Mouse (Mus musculus) intestine, embryonic 15.5 days (tissue): ENCODE results near the gene Stum. TPM values are rescaled to one million over a fixed set of nuclear protein-coding genes. Genes with fewer than 3 reads are reported as not detected.

ENCODE experiments used
- ATAC-seq: fragments of 200-750 bp; cut with Nextera tagmentation; 2 replicates; pipeline ENCODE4 v1.8.0; 2017; ENCODE audit warnings: moderate TSS enrichment, moderate library complexity
- H3K27ac ChIP-seq: fragments of 300-500 bp; sonication (generic); 2 replicates; pipeline ENCODE4 v1.5.1; 2015; ENCODE audit warnings: mild to moderate bottlenecking, inconsistent platforms
- H3K27me3 ChIP-seq: fragments of 300-500 bp; sonication (generic); replicated peaks from 2 replicates; pipeline ENCODE4 v1.6.1; 2015; ENCODE audit warnings: inconsistent platforms
- H3K36me3 ChIP-seq: fragments of 300-500 bp; sonication (generic); 2 replicates; pipeline ENCODE4 v1.6.1; 2015; ENCODE audit warnings: inconsistent platforms
- H3K4me1 ChIP-seq: fragments of 300-500 bp; sonication (generic); replicated peaks from 2 replicates; pipeline ENCODE4 v1.6.1; 2015; ENCODE audit warnings: inconsistent platforms
- H3K4me2 ChIP-seq: fragments of 300-500 bp; sonication (generic); replicated peaks from 2 replicates; pipeline ENCODE4 v1.6.1; 2015; ENCODE audit warnings: mild to moderate bottlenecking, inconsistent platforms
- H3K4me3 ChIP-seq: fragments of 300-500 bp; sonication (generic); replicated peaks from 2 replicates; pipeline ENCODE4 v1.5.1; 2015; ENCODE audit warnings: inconsistent platforms
- H3K9ac ChIP-seq: fragments of 300-500 bp; sonication (generic); 2 replicates; pipeline ENCODE4 v1.6.1; 2015; ENCODE audit warnings: inconsistent platforms
- H3K9me3 ChIP-seq: fragments of 300-500 bp; sonication (generic); 2 replicates; pipeline ENCODE4 v1.6.1; 2016; ENCODE audit warnings: inconsistent platforms
- WGBS: fragments of 180-500 bp; shearing (Covaris S2); methylation state at CpG from one replicate; pipeline ENCODE4 v1.1.7; 2015; 5-methylcytosine and 5-hydroxymethylcytosine counted together
- polyA plus RNA-seq: library from polyadenylated mRNA; unstranded; fragments of >200 nt; fragmentation: Nextera tagmentation; extraction: Ambion mirVana; gene quantifications from 2 replicates; pipeline ENCODE4 v1.2.1, GENCODE M21; 2015

Stum gene
- polyA plus RNA-seq, 1 experiment from 2014 or later = 1.4 TPM

GRCm38 (mm10) chr1:180407727-180408719 is 75.3 kb downstream of the Stum start:
- no peak for ATAC-seq
- 69% methylated on average over 18 of the region's 18 CpGs for WGBS
- Histone ChIP-seq H3K9ac (no peak overlapping the region), H3K36me3 (no peaks in the 10 kb centered on the region), H3K4me3 (no peak overlapping the region), H3K27ac (peak overlapping the region; percentile 32; the same call in 1 of the 2 replicates), H3K9me3 (no peaks in the 10 kb centered on the region), H3K4me2 (peak overlapping the region; percentile 50; the same call in 1 of the 2 replicates), H3K4me1 (peaks cover 49% of the 10 kb centered on the region), H3K27me3 (no peaks in the 10 kb centered on the region)

GRCm38 (mm10) chr1:180407171-180407671 is 76.1 kb downstream of the Stum start:
- ATAC-seq = peak; percentile 69
- H3K9ac ChIP-seq = peak overlapping the region; percentile 40; the same call in 1 of the 2 replicates
- 20% methylated on average over 16 of the region's 16 CpGs for WGBS
- H3K9me3 ChIP-seq = no peaks in the 10 kb centered on the region
- H3K36me3 ChIP-seq = no peaks in the 10 kb centered on the region
- H3K4me3 ChIP-seq = no peak overlapping the region
- no peaks in the 10 kb centered on the region for H3K27me3 ChIP-seq
- peak overlapping the region; percentile 32 for H3K27ac ChIP-seq
- H3K4me1 ChIP-seq = peaks cover 57% of the 10 kb centered on the region
- H3K4me2 ChIP-seq = peak overlapping the region; percentile 50

GRCm38 (mm10) chr1:180406336-180407035 is 76.8 kb downstream of the Stum start:
- no peak for ATAC-seq
- Histone ChIP-seq H3K4me1 (peaks cover 61% of the 10 kb centered on the region), H3K36me3 (no peaks in the 10 kb centered on the region), H3K27me3 (no peaks in the 10 kb centered on the region), H3K4me3 (no peak overlapping the region), H3K9me3 (no peaks in the 10 kb centered on the region), H3K9ac (no peak overlapping the region), H3K27ac (no peak overlapping the region), H3K4me2 (no peak overlapping the region)
- WGBS = 74% methylated on average over 11 of the region's 11 CpGs

GRCm38 (mm10) chr1:180405576-180406335 is 77.5 kb downstream of the Stum start:
- H3K27me3 ChIP-seq = no peaks in the 10 kb centered on the region
- peak overlapping the region; percentile 89; the same call in 1 of the 2 replicates for H3K27ac ChIP-seq
- no peaks in the 10 kb centered on the region for H3K9me3 ChIP-seq
- H3K9ac ChIP-seq = no peak overlapping the region
- no peak overlapping the region for H3K4me2 ChIP-seq
- no peak overlapping the region for H3K4me3 ChIP-seq
- no peak for ATAC-seq
- peaks cover 64% of the 10 kb centered on the region for H3K4me1 ChIP-seq
- 74% methylated on average over 9 of the region's 9 CpGs for WGBS
- no peaks in the 10 kb centered on the region for H3K36me3 ChIP-seq

DNA sequence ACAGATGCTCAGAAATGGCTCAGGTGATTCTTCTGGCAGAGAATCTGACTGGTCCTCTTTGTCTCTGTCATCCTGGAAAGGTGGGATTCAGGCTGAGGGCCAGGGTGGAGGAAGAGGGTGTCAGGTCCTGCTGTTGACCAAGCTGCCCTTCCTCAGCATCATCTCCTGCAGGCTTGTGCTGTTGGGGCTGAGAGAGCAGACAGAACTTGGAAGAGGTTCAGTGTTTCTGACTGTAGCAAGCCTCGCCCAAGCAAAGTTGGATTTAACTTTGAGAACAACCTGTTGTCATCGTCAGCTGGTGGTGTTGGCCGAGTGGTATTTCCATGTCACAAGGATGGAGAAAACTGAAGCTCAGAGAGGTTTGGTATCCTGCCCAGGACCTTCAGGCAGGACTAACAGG is 78.6 kb downstream of the Stum start:
- no peak overlapping the region for H3K4me3 ChIP-seq
- no peaks in the 10 kb centered on the region for H3K9me3 ChIP-seq
- H3K36me3 ChIP-seq = no peaks in the 10 kb centered on the region
- 78% methylated on average over 3 of the region's 3 CpGs for WGBS
- H3K9ac ChIP-seq = no peak overlapping the region
- H3K4me1 ChIP-seq = peaks cover 63% of the 10 kb centered on the region
- peak overlapping the region; percentile 48 for H3K4me2 ChIP-seq
- H3K27me3 ChIP-seq = no peaks in the 10 kb centered on the region
- ATAC-seq = no peak
- H3K27ac ChIP-seq = peak overlapping the region; percentile 89

DNA sequence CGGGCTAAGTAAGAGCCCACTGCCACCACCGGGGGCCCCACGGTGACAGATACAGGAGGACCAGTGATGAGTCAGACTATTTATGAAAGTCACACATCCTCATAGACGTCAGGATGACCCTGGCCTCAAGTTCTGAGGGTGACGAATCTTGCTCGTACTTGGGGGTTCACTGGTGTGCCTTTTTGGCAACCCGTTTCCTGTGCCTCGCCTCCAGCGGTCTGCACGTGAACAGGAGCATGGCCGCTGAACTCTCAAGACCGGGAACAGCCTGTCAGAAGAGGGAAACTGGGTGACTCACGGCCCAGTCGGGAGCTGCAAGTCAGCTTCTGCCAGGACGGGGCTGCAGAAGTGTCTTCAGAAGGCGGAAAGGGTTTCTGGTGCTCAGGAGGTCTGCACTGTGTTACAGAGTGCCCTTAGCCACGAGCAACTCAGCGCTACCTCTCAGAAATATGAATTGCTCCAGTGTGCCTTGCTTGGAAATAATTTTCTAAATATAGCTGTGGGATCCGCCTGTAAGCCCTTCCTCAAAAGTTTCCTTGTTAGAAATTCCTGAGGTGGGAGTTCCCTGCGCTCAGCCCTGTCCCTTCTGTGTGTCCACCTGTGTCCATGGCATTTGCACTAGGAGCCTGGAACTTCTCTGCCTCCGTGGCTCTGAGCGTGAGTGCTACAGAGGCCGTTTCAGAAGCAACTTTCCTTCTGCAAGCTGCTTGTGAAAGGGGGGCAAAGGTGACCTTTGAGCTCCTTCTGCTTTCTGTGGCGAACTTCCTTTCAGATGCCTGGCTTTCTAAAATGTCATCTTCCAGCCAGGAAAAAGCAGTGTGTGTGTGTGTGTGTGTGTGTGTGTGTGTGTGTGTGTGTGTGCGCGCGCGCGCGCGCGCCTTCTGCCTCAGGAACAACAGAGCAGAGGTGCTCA is 79.4 kb downstream of the Stum start:
- no peaks in the 10 kb centered on the region for H3K36me3 ChIP-seq
- 23% methylated on average over 32 of the region's 32 CpGs for WGBS
- no peak overlapping the region for H3K9ac ChIP-seq
- H3K27me3 ChIP-seq = no peaks in the 10 kb centered on the region
- no peak overlapping the region for H3K4me3 ChIP-seq
- H3K9me3 ChIP-seq = no peaks in the 10 kb centered on the region
- peaks cover 56% of the 10 kb centered on the region for H3K4me1 ChIP-seq
- peak overlapping the region; percentile 89 for H3K27ac ChIP-seq
- ATAC-seq = peak; percentile 61
- peak overlapping the region; percentile 48 for H3K4me2 ChIP-seq

DNA sequence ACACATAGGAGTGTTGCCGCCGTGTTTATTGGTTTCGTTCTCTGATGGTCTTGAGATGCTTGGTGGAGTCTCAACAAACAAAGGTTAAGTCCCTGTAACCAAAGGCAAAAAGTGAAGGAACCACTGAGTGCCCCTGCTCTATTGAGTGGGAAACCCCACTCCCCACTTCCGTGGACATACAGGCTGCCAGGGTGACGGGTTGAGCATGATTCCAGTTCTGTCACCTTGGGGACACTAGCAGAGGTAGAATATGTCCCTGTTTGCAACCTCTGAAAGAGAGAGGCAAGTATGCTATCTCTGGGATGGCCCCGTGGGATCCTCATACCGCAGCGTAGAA is 80.0 kb downstream of the Stum start:
- Histone ChIP-seq H3K36me3 (no peaks in the 10 kb centered on the region), H3K4me2 (peak overlapping the region; percentile 48), H3K27ac (peak overlapping the region; percentile 89), H3K27me3 (no peaks in the 10 kb centered on the region), H3K4me3 (no peak overlapping the region), H3K9me3 (no peaks in the 10 kb centered on the region), H3K4me1 (peaks cover 49% of the 10 kb centered on the region), H3K9ac (no peak overlapping the region)
- WGBS = 70% methylated on average over 8 of the region's 8 CpGs
- no peak for ATAC-seq

GRCm38 (mm10) chr1:180402481-180403081 is 80.7 kb downstream of the Stum start:
- Histone ChIP-seq H3K4me3 (no peak overlapping the region), H3K27me3 (no peaks in the 10 kb centered on the region), H3K9ac (no peak overlapping the region), H3K9me3 (no peaks in the 10 kb centered on the region), H3K4me2 (no peak overlapping the region; the same call in 1 of the 2 replicates), H3K27ac (peak overlapping the region; percentile 89), H3K4me1 (peaks cover 46% of the 10 kb centered on the region), H3K36me3 (no peaks in the 10 kb centered on the region)
- no peak for ATAC-seq
- WGBS = 50% methylated on average over 11 of the region's 11 CpGs

DNA sequence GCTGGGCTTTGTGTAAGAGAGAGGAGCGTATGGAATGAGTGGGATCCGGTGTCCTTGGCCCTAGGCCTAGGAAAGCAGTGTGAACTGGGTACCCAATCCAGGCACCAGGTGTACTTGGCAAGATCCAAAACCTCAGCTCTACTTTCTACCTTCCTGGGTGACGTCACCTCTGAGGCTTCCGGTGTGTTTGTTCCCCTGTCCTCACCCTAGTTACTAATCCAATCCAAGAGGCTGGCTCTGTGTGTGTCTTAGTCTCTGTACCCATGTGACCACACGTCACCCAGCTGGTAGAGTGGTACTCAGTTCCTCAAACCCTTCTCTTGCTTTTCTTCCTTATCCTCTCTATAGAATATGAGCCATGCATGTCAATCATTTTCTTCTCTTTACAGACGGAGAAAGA is 81.6 kb downstream of the Stum start:
- H3K27me3 ChIP-seq = no peaks in the 10 kb centered on the region
- no peak for ATAC-seq
- 79% methylated on average over 6 of the region's 6 CpGs for WGBS
- no peaks in the 10 kb centered on the region for H3K9me3 ChIP-seq
- no peak overlapping the region for H3K4me2 ChIP-seq
- no peaks in the 10 kb centered on the region for H3K36me3 ChIP-seq
- peak overlapping the region; percentile 89; the same call in 1 of the 2 replicates for H3K27ac ChIP-seq
- H3K4me3 ChIP-seq = no peak overlapping the region
- no peak overlapping the region for H3K9ac ChIP-seq
- peaks cover 39% of the 10 kb centered on the region for H3K4me1 ChIP-seq

DNA sequence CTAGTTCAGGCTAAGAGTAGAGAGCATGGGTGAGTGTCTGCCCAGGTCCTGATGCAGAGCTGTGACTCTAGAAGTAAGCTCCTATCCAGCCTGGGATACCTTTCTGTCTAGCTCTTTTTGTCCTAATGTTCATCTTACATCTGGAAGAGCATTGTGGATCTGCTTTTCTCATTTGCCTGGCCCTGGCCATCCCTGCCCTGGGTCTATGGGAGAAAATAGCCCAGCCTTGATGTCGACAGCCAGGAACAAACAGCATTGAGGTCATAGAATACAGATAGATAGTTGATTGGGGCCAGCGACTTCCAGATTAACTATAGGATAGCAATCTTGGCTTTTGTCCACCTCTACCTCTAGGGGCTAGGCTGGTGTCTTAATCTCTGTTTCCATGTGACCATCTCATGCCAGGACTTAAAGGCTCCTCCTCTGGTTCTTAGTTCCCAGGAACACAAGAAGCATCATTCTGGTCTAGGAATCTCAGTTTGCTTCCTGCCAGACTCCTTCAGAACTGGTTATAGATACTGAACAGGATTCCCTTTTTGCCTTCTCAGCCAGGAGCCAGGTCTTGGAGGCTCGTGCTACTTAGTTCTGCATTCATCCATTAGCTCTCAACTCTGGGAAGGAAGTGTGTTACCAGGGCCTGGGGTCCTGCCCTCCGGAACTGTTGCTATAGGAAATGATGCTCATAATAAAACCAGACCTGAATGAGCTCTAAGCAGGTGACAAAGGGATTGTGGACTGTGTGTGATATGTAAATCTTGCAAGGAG is 82.4 kb downstream of the Stum start:
- no peak for ATAC-seq
- 71% methylated on average over 4 of the region's 4 CpGs for WGBS
- Histone ChIP-seq H3K9ac (no peak overlapping the region), H3K9me3 (no peaks in the 10 kb centered on the region), H3K4me1 (peaks cover 39% of the 10 kb centered on the region), H3K4me2 (no peak overlapping the region), H3K27ac (0 out of 2 replicates have a peak overlapping the region, but pooled peaks have one; percentile 6), H3K4me3 (no peak overlapping the region), H3K27me3 (no peaks in the 10 kb centered on the region), H3K36me3 (no peaks in the 10 kb centered on the region)
